Mouse (Mus musculus): Measurements from ENCODE around the gene Smtn.

The Smtn gene

DNA sequence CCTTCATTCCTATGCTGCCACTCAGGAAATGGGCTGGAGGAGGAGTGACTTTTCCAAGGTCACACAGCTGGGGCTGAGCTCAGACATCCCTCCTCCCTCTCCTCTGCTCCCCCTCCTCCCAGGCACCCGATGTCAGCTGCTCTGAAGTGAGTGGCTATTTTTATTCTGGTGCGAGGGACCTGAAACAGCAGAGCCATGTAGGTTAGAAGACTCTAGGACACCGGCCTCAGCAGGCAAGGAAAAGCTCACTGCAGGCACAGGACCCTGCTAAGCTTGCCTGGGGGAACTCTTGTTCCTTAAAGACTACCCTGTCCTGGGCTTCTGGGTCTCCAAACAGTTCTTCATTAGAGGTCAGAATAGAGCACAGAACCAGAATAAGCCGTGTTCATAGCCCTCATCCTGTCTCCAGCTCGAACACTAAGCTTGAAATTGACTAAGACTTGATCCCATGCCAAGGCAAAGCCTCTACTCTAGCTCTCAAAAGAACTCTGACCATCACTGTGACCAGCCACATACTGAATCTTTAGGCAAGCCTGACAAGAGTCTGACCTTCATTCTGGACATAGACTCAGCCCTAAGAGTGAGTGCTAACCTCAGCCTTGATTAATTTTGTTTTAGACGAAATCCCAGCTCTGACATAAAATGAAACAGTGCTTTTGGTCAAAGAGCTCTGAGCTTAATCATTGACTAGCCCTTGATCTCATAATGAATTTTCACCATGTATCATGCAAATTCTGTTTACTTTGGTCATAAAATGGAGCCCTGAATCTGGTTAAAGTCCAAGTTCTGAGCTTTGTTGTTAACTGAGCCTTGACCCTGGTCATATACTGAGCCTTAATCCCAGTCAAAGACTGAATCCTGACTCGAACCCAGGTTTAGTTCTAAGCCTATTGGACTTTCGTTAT lies 31.0 kb downstream of the Smtn start:
- DNase-seq (ENCODE audit: low spot score) = no peak

DNA sequence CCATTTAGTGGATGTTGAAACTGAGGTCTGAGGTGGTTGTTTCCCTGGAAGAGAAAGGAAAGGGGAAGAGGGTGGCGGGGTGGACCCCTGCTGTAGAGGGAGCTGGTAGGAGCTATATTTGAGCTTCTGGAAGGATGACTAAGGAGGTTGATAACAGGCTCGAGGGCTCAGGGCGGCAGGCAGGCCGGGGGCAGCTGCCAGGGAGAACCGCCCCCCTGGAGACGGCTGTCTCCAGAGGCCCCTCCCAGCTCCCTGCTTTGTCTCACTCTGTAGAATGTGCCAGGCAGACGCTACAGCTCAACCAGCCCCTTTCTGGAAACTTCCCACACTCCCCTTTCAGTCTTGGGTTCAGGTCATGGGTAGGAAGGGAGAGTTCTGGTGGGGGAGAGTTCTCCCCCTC lies 32.2 kb downstream of the Smtn start:
- no peak for DNase-seq (ENCODE audit: low spot score)

DNA sequence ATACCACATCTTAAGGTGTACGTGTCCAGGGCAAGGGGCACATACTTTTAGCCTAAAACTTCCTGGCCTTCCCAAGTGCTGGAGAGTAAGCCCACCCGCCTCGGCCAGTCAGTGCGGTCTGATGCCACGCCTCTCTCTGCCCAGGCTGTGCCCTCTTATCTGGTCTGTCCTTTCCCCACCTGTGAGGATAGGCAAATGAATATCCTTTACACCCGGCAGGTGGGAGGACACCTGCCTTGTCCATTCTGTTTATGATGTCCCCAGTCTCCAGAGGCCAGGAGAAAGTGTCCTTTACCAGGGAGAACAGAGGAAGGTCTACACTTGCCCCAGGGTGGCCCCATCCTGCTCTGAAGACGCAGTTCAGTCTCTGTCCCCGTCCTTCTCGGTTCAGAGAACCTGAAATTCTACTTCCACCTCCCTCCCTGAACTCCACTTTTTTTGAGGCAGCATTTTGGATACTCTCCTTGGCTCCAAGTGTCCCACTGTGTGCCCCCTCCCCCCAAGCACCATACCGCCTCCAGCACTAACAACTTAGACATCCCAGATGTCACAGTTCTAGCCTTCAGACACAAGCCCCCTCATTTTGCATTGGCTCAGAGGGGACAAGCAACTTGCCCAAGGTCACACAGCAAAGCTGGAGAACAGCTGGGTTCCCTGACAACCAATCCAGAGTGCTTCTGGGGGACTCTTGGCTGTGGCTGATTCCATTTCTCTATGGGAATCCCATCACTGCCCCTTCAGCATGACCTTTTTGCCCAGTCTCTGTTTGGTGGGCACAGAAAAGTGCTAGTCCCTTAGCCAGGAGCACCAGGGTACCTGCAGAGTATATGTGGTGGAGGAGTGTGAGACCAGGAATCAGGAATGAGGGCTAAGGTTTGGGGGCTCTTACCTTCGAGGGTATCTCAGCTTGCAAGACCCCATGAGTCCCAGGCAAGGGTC lies 36.4 kb downstream of the Smtn start:
- DNase-seq (ENCODE audit: low spot score) = no peak

DNA sequence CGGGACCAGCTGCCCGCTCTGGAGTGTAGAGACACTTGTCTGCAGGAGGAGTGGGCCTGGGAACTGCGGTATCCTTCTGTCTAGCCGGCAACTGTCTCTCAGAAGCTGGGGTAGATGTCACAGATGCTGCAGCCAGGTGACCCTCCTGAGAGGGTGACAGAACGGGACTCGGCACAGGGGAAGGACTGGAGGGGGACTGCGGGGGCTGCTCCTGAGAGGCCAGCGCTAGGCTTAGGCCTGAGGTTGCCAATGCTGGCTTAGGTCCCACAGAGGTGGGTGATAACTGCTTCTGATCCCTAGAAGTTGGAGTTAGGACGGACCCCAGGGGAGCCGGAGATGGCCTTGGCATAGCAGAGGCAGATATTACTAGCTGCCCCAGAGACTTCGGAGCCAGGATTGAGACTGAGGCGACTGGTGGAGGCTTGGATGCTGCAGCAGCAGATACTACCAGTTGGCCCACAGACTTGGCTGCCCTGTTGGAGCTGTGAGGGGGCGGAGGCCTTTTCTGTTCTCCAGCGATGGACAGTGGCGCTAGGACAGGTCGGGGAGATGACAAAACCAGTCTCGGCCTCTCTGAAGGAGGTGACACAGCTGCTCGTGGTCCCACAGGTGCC lies 37.8 kb downstream of the Smtn start:
- DNase-seq (ENCODE audit: low spot score) = no peak

DNA sequence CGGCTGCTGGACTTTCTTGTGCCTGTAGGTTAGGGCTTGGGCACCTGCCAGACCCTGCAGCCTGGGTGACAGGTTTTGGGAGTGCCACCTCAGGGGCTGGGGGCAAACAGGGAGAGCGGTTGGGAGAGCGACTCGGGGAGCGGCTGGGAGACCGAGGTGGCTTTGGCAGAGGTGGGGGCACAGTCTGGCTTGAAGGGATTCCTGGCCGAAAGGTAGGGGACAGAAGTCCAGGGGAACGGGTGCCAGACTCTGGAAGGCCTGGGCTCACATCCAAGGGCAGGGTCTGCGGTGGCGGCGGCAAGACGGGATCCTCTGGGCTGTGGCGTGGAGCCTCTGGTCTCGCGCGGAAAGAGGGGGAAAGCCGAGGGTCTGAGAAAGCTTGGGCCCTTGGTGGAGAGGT lies 38.4 kb downstream of the Smtn start:
- DNase-seq (ENCODE audit: low spot score) = no peak

DNA sequence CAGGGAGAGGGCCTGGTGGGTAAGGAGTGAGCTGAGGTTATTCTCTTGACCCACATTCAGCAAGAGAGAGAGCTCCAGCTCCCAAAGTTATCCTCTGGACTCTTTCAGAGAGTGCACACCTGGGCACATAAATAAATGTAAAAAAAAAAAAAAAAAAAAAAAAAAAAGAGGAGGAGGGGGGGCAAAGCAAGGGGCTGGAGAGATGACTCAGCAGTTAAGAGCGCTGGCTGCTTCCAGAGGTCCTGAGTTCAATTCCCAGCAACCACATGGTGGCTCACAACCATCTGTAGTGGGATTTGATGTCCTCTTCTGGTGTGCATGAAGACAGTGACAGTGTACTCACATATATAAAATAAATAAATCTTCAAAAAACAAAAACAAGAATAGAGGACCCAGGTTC lies 43.1 kb downstream of the Smtn start:
- no peak for DNase-seq (ENCODE audit: low spot score)

DNA sequence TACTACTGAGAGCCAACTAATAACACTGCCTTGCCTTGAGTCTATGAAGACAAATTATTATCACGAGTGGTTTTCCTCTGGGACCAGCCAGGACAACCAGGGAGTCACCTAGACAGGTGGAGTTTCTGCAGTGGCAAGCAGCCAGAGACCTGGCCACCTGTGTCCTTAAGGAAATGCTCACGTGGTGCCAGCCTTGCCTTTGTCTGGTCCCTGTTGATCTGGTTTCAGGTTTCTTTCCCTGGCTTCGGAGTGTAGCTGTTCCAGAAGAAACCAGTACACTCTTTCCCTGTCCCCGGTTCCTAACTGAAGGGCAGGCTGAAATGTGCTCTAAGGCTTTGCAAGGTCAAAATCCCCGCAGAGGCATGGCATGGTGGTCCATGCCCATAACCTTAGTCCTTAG lies 43.7 kb downstream of the Smtn start:
- DNase-seq (ENCODE audit: low spot score) = no peak

DNA sequence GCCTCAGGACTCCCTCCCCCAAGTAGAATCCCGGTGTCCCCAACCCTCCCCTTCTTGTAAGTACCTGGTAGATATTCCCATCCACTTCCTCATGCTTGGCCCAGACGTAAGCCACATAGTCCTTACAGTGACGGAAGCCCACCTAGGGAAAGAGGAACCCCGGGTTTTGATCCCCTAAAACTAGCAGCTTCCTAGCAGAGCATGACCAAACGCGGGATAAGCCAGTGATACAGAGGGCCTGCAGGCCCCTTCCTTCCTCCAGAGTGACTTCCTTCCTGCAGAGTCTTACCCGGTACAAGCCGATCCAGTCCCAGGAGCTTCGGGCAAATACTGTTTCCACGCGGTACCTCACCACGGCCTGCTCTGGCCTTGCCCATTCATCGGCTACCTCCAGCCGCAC lies 44.9 kb downstream of the Smtn start:
- no peak for DNase-seq (ENCODE audit: low spot score)

DNA sequence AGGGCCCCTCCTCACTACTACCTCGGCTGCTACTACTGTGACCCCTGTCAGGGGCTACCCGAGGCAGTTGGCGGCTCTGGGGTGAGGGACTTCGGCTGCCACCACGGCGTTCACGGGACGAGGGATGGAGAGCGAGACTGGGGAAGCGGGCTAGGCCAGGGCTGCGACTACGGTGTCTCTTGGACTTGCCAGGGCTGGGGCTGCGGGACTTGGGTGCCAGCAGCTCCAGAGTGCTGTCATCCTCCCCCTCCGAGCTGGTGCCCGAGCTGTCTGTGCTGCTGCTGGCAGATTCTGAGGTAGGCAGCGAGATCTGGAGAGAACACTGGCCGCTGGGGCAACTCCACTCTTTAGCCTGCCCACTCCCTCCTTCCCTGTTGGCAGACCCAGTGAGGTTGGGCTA lies 45.6 kb downstream of the Smtn start:
- DNase-seq (ENCODE audit: low spot score) = no peak

DNA sequence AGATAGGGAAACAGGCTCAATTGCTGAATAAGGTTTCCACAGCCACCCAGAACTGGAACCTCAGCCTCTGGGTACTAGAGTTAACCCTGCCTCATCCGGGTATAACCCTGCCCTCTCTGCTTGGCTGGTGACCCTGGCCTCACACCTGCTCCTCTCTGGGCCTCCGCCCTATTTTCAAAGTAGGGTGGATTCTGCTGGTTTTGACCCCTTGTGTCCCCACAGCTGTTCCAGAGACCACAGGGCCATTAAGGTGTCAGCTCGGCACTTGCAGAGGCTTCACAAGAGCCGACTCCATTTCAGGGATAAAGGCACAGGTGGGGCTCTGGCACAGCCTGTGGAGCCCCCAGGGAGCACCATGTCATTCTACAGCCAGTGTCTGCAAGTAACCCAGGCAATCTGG lies 47.7 kb downstream of the Smtn start:
- DNase-seq (ENCODE audit: low spot score) = no peak

DNA sequence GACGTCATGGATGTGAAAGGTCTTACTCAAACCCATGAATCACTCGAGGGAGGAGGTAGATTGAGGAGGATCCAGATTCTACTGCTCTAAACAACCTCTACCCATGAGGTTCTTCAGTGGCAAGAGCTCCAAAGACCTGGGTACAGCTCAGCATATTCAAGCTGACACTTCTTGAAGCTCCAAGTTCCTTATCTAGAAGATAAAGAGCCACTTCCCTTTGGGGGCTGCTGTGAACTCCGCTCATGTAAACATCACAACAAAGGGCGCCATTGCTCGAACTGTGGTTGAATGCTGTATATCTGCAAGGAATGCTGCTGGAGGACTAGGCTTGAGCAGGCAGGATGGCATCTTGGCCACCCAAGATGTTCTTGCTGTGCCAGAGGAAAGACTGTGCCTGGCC lies 51.4 kb downstream of the Smtn start:
- no peak for DNase-seq (ENCODE audit: low spot score)

DNA sequence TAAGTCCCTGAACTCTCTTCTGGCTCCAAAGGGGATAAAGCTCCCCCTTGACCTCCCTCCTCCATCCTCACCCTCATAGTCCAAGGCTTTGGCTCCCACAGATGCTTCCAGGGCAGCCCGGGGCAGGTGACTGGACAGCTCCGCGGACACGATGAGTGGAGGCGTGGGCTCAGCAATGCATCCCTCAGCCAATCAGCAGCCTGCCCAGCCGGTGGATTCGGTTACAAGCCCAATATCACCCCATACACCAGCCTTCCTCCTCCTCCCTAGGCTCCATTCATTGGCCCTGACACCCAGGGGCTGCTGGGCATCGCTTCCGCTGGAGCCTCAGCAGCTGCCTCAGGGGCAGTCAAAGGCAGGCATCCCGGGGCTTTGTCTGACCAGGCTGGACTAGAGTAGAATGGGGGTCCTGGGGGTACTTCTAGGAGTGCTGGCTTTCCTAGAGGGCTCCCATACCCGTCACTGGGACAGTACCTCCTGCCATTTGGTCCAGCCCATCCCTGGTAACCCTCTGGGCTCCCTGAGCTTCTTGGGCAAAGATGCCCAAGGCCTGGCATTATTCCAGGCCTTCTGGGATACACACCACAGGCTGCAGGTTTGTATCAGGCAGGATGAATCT lies 52.4 kb downstream of the Smtn start, which contains the start of gene Pla2g3:
Pla2g3 (plus strand) TSS at position 333 of the 619 bp plus-strand sequence.
- no peak for DNase-seq (ENCODE audit: low spot score)

DNA sequence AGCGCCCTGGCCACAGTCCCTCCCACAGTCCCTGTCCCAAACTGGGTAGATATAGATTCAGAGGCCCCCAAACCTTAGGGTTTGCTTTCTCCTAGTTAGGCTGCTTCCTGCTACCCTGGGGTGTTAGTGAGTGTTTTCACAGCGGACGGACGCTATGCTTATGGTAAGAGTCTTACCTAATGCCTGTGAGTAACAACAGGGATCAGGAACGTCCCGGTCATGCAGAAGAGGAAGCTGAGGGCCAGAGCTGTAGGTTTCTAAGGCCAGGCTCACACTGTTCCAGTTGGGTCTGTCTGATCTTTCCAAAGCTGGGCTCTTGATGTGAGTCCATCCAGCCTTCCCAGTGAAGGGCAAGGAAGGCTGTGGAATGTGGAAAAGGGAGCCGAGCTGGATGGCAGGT lies 54.1 kb downstream of the Smtn start:
- DNase-seq (ENCODE audit: low spot score) = no peak

DNA sequence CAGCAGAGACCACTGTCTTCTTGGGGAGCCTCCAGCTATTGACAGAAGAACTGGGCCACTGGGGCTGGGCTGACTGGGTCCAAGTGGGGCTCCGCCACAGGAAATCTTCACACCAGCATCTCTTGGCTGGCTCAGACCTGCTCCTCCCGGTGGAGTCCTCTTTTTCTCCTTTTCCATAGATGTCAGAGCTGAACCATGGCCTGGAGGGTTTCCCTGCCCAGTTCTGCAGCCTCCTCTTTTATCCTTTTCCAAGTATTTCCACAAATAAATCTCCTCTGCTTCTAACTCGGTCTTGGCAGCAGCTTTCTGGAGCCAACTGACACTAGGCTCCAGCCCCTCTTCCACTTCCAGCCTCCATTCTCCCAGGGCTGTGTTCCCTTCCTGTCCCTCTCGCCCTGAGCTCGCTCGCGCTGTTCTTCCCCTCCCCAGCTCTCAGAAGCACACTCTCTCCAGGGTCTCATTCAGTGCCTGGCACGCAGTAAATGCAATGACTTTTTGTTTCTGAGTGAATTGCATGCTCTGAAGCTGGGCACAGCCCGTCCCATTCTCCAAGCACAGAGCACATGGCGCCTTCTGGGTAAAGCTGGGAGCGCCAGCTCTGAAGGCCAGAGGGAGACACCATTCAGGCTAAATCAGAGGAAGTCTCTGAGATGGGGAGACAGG lies 56.3 kb downstream of the Smtn start:
- DNase-seq (ENCODE audit: low spot score) = no peak

DNA sequence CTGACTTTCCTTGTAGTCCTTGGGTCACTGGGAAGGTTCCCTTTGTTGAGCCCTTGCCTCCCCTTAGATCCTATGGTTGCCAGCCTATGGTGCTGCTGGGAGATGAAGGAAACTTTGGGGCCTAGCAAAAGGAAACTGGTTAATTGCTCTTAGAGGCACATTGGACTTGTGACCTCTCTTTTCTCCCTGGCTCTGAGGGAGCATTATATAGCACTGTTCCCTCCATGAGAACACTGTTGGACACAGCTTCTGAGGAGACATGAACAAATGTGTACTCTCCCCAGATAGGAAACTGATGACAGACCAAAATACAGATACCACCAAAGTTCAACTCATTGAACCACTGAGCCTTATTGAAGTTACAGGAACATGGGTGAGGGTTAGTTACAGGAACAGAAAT lies 64.9 kb downstream of the Smtn start:
- no peak for DNase-seq (ENCODE audit: low spot score)

DNA sequence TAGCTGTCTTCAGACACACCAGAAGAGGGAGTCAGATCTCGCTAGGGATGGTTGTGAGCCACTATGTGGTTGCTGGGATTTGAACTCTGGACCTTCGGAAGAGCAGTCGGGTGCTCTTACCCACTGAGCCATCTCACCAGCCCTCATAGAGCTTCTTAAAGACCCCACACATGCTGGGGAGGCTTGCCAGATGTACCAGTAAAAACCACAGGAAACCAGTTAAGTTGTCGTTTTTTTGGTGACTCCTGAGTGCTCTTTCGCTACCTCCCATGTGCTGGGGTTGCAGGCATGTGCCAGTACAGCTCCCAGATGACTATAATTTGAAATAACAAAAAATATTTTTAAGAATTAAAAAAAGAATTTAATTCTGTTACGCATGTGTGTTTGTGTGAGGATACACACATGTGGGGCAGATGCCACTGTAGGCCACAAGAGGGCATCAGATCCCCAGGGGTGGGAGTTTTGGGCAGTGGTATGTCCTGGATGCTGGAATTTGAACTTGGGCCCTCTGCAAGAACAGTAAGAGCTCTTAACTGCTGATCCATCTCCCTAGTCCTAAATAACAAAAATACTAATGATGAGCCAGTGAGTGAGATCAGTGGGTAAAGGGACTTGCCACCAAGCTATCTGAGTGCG lies 65.8 kb downstream of the Smtn start:
- DNase-seq (ENCODE audit: low spot score) = no peak

DNA sequence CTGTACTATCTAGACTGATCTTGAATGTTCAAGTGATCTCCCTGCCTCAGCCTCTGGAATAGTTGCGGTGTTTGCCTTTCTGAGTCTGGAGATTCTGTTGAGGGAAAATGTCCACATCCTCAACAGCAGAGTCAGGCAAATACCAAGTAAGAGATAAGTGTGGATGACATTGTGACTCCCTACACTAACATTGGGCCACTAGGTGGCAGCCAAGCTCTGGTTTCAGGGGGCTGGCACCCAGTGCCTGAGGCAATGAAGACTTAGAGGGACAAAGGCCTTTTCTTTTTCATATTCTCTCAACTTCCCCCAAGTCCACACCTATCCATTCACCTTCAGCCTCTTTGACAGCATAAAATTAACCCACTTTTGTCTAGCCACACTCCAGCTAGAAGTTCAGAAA lies 67.9 kb downstream of the Smtn start:
- peak; percentile 77 for DNase-seq (ENCODE audit: low spot score)

DNA sequence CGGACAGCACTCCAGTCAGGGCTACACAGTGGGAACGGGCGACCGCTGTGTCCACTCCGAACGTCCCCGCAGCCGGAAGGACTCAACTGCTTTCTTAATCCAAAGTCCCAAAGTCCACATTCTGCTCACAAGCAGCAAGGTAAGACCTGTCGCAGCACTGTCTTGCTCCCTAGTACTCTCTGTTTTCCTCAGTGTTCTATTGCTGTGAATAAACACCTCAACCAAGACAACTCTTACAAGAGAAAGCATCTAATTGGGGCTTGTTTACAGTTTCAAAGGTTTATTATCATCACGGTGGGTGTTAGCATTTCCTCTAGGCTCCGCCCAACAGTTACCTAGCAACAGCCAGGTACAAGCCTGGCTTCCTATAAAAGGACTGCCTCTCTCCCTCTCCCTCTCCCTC lies 69.0 kb downstream of the Smtn start:
- peak; percentile 80 for DNase-seq (ENCODE audit: low spot score)
